Mouse (Mus musculus) cerebellum, postnatal 36 days (tissue): ENCODE measurements around the gene Slco1c1.

Experiments used
- DNase-seq, 2 experiments: peaks; one replicate each; pipeline ENCODE4 v3.0.0; 2021 to 2022; ENCODE audit warnings: mixed read lengths in 2 of 2

Slco1c1 gene

GRCm38 (mm10) chr6:141523747-141524640 lies at the start of gene Slco1c1:
TSS of gene Slco1c1 (plus strand) at chr6:141524368.
- no peak for DNase-seq

- DNase-seq = no peak
Measured at GRCm38 (mm10) chr6:141474696-141475095, 49.5 kb upstream of the Slco1c1 start.

GRCm38 (mm10) chr6:141485302-141486021 lies 38.7 kb upstream of the Slco1c1 start:
- no peak for DNase-seq

- DNase-seq = peak in 1 of 2 experiments; percentile 13
Measured at GRCm38 (mm10) chr6:141487266-141487665, 36.9 kb upstream of the Slco1c1 start.

GRCm38 (mm10) chr6:141488619-141489018 lies 35.5 kb upstream of the Slco1c1 start:
- peak; percentile 40 to 51 for DNase-seq

GRCm38 (mm10) chr6:141494909-141495308 lies 29.3 kb upstream of the Slco1c1 start:
- DNase-seq = no peak

GRCm38 (mm10) chr6:141495634-141496418 lies 28.3 kb upstream of the Slco1c1 start:
- no peak for DNase-seq

- no peak for DNase-seq
Measured at GRCm38 (mm10) chr6:141499511-141499910, 24.7 kb upstream of the Slco1c1 start.

GRCm38 (mm10) chr6:141501171-141501570 lies 23.0 kb upstream of the Slco1c1 start:
- DNase-seq = no peak

- no peak for DNase-seq
Measured at GRCm38 (mm10) chr6:141522541-141522940, 1.6 kb upstream of the Slco1c1 start.

- DNase-seq = no peak
Measured at GRCm38 (mm10) chr6:141525787-141526186, 1.6 kb downstream of the Slco1c1 start.

- no peak for DNase-seq
Measured at GRCm38 (mm10) chr6:141530865-141531264, 6.7 kb downstream of the Slco1c1 start.

- DNase-seq = no peak
Measured at GRCm38 (mm10) chr6:141537298-141537697, 13.1 kb downstream of the Slco1c1 start.

- no peak for DNase-seq
Measured at GRCm38 (mm10) chr6:141541136-141541535, 17.0 kb downstream of the Slco1c1 start.

- DNase-seq = no peak
Measured at GRCm38 (mm10) chr6:141543344-141543743, 19.2 kb downstream of the Slco1c1 start.

GRCm38 (mm10) chr6:141558118-141558517 lies 34.0 kb downstream of the Slco1c1 start:
- no peak for DNase-seq

GRCm38 (mm10) chr6:141567366-141567765 lies 43.2 kb downstream of the Slco1c1 start:
- DNase-seq = no peak

- peak in 1 of 2 experiments; percentile 11 for DNase-seq
Measured at GRCm38 (mm10) chr6:141567852-141568558, 43.8 kb downstream of the Slco1c1 start.

- no peak for DNase-seq
Measured at GRCm38 (mm10) chr6:141568559-141568946, 44.4 kb downstream of the Slco1c1 start.

GRCm38 (mm10) chr6:141576646-141577200 lies 52.6 kb downstream of the Slco1c1 start:
- DNase-seq = no peak

- no peak for DNase-seq
Measured at GRCm38 (mm10) chr6:141584791-141585403, 60.7 kb downstream of the Slco1c1 start.

GRCm38 (mm10) chr6:141590002-141590401 lies 65.8 kb downstream of the Slco1c1 start:
- no peak for DNase-seq
